Mouse (Mus musculus): Measurements from ENCODE around the gene Trio.

DNA sequence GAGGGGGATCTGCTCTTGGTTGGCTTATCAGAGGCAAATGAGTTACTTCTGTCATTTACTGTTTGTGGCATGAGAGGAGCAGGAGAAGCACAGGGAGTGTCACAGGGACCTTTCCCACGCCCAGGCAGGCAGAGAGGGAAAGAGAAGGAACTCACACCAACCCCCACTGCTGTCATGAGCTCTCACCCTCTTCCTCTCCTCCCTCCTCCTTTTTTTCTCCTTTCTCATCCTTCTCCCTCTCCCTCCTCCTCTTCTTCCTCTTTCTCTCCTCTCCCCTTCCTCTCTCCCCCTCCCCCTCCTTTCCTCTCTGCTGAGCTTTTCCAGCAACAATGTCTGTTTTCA, 322.7 kb downstream of the Trio start:
- TF ChIP-seq GATA1 (IDR thresholded peaks at IDR 0.05; ENCODE audit: low read length) (no peak), TAL1 (IDR thresholded peaks at IDR 0.05; ENCODE audit: low read length) (no peak)
